Mouse (Mus musculus): ENCODE data around the gene Osbpl9. TPM values are rescaled to one million over a fixed set of nuclear protein-coding genes. Genes with fewer than 3 reads are reported as not detected.

Osbpl9 gene
- polyA plus RNA-seq, 1 experiment from 2014 or later, result 45.0 TPM

DNA sequence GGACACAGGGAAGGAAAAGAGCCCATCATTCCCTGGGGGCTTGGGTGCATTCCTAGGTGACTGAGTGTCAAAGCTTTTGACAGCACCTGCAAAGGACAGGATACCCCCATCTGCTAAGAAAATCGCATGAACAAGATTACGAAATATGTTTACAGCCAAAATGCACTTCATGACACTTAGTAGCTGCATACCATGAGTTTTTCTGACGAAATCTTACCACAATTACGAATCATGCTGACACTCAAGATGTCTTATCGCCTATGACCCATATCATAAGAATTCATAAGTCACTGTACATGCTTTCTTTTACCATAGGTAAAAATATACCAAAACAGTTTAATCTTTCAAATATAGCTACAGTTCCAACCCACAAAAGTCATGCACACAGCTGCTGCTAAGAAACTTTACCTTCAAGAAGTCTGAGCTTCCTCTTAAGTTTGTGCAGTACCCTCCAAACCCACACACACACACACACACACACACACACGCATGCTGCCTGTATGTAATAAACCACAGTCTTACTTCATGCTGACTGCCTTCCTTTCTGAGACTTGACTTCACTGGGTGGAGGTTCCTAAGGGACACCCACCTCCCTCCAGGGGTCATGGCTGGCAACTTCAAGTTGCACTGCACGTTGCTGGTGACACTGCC is 65.5 kb downstream of the Osbpl9 start:
- H3K9me3 ChIP-seq (ENCODE audit: control insufficient read depth, low read length), result no peaks in the 10 kb centered on the region
- no peaks in the 10 kb centered on the region for H3K4me1 ChIP-seq (replicated peaks; ENCODE audit: control insufficient read depth, insufficient read depth)
- no peak overlapping the region for H3K9ac ChIP-seq (ENCODE audit: low read length)
- 73% methylated on average over 7 of the region's 7 CpGs for WGBS
- no peak overlapping the region for H3K27ac ChIP-seq (replicated peaks)
- H3K36me3 ChIP-seq (ENCODE audit: control insufficient read depth, insufficient read depth, low read length), result no peaks in the 10 kb centered on the region
- DNase-seq (ENCODE audit: low spot score) (no peak), ATAC-seq (ENCODE audit: low FRiP score, low TSS enrichment) (no peak)
- no peaks in the 10 kb centered on the region for H3K27me3 ChIP-seq (ENCODE audit: control insufficient read depth, insufficient read depth, low read length)
- no peak overlapping the region for H3K4me3 ChIP-seq (ENCODE audit: low read depth, low read length)
- TF ChIP-seq CTCF (IDR thresholded peaks at IDR 0.05; ENCODE audit: low read depth), result no peak
- no peak overlapping the region for H3K4me2 ChIP-seq (replicated peaks; ENCODE audit: low read depth)

DNA sequence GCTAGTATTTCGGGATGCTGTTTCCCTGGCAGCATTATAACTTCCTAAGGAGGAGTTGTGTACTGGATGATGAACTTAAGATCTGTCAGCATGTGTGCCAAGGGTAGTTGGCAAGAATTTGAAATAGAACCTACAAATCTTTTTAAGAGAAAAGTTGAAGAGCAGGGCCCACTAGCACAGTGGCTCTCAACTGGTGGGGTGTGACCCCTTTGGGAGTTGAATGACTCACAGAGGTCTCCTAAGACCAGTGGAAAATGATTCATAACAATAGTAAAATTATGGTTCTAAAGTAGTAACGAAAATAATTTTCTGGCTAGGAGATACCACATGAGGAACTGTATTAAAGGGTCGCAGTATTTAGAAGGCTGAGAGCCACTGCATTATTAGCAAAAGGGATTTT is 67.1 kb downstream of the Osbpl9 start:
- Histone ChIP-seq H3K27ac (replicated peaks) (no peak overlapping the region), H3K4me1 (replicated peaks; ENCODE audit: control insufficient read depth, insufficient read depth) (no peaks in the 10 kb centered on the region), H3K9ac (ENCODE audit: low read length) (no peak overlapping the region), H3K36me3 (ENCODE audit: control insufficient read depth, insufficient read depth, low read length) (no peaks in the 10 kb centered on the region; the same call in 1 of the 2 replicates), H3K27me3 (ENCODE audit: control insufficient read depth, insufficient read depth, low read length) (no peaks in the 10 kb centered on the region), H3K4me2 (replicated peaks; ENCODE audit: low read depth) (no peak overlapping the region), H3K4me3 (ENCODE audit: low read depth, low read length) (no peak overlapping the region), H3K9me3 (ENCODE audit: control insufficient read depth, low read length) (no peaks in the 10 kb centered on the region)
- no peak for DNase-seq (ENCODE audit: low spot score)
- no peak for ATAC-seq (ENCODE audit: low FRiP score, low TSS enrichment)
- 70% methylated on average over 3 of the region's 3 CpGs for WGBS
- TF ChIP-seq EP300 (optimal IDR thresholded peaks at IDR 0.05) (no peak), CTCF (IDR thresholded peaks at IDR 0.05; ENCODE audit: low read depth) (no peak)

DNA sequence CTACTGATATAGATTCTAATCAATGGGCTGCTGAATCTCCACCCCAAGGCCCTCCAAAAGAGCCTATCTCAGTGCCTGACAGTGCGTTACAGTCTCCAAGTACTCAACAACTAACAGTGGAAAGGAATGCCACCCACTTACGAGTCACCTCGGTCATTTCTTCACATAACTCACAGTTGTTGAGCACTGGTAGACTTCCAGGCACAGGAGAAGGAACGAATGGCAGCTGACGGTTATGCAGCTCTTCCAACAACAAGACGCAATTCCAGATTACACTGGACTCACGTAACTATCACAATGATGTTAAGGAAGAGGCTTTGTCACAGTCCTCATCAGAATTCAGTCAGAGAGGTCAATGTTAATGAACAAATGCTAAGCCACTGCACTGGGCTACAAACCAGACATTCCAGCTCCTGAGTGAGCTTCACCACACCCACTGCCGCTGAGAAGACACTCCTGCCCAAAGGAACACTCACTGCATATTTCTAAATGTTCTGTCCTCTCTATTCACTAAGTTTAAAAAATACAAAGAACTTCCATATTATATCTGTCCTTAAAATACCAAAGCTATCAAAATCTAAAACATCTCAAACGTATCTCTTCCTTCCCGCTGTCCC is 70.7 kb downstream of the Osbpl9 start:
- TF ChIP-seq EP300 (optimal IDR thresholded peaks at IDR 0.05) (no peak), CTCF (IDR thresholded peaks at IDR 0.05; ENCODE audit: low read depth) (no peak)
- no peaks in the 10 kb centered on the region for H3K27me3 ChIP-seq (ENCODE audit: control insufficient read depth, insufficient read depth, low read length)
- H3K9ac ChIP-seq (ENCODE audit: low read length), result no peak overlapping the region
- H3K4me1 ChIP-seq (replicated peaks; ENCODE audit: control insufficient read depth, insufficient read depth), result no peaks in the 10 kb centered on the region
- no peak overlapping the region for H3K27ac ChIP-seq (replicated peaks)
- no peaks in the 10 kb centered on the region for H3K9me3 ChIP-seq (ENCODE audit: control insufficient read depth, low read length)
- H3K4me3 ChIP-seq (ENCODE audit: low read depth, low read length), result no peak overlapping the region
- WGBS, result 81% methylated on average over 10 of the region's 10 CpGs
- no peak overlapping the region for H3K4me2 ChIP-seq (replicated peaks; ENCODE audit: low read depth)
- no peak for ATAC-seq (ENCODE audit: low FRiP score, low TSS enrichment)
- DNase-seq (ENCODE audit: low spot score), result no peak
- H3K36me3 ChIP-seq (ENCODE audit: control insufficient read depth, insufficient read depth, low read length), result no peaks in the 10 kb centered on the region; the same call in 1 of the 2 replicates

DNA sequence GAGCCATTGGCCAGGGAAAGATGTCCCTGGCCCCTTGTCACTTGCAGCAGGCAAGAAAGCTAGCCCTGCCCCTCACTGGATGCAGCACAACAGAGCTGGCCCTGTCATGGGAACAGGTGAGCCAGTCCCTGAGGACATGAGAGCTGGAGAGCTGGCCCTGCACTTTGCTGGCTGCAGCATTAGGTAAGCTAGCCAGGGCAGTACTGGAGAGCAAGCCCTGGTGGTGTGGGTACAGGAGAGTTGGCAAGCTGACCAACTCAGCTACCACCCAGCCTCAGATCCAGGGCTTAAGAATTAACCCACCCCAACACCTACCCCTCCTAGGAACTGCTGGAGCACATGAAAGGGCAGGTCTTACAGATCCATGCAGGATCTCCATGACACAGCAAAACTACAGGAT is 73.1 kb downstream of the Osbpl9 start:
- no peak overlapping the region for H3K27ac ChIP-seq (replicated peaks)
- H3K27me3 ChIP-seq (ENCODE audit: control insufficient read depth, insufficient read depth, low read length), result no peaks in the 10 kb centered on the region
- no peak overlapping the region for H3K4me3 ChIP-seq (ENCODE audit: low read depth, low read length)
- no peaks in the 10 kb centered on the region for H3K4me1 ChIP-seq (replicated peaks; ENCODE audit: control insufficient read depth, insufficient read depth)
- TF ChIP-seq CTCF (IDR thresholded peaks at IDR 0.05; ENCODE audit: low read depth) (no peak), EP300 (optimal IDR thresholded peaks at IDR 0.05) (no peak)
- no peak overlapping the region for H3K9ac ChIP-seq (ENCODE audit: low read length)
- no peaks in the 10 kb centered on the region; the same call in 1 of the 2 replicates for H3K36me3 ChIP-seq (ENCODE audit: control insufficient read depth, insufficient read depth, low read length)
- no peak overlapping the region for H3K4me2 ChIP-seq (replicated peaks; ENCODE audit: low read depth)
- DNase-seq (ENCODE audit: low spot score), result no peak
- no peaks in the 10 kb centered on the region for H3K9me3 ChIP-seq (ENCODE audit: control insufficient read depth, low read length)
- ATAC-seq (ENCODE audit: low FRiP score, low TSS enrichment), result no peak

DNA sequence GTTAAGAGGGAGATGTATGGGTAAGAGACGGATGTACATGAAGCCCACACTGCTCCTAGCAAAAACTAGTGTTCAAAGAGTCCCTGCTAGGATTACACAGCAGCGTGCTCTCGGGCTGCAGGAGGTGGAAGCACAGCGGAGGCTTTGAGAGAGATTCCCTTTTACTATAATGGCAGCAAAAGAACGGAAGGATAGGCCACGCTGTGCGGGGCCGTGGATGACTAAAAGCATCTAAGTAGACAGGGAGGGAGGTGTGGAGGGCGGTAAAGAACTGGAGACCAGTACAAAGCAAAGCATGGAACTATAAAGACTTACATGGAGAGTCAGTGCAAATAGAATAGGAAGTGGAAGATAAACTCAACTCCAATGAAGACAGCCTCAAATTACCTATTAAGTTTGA is 74.1 kb downstream of the Osbpl9 start:
- H3K36me3 ChIP-seq (ENCODE audit: control insufficient read depth, insufficient read depth, low read length), result no peaks in the 10 kb centered on the region; the same call in 1 of the 2 replicates
- no peaks in the 10 kb centered on the region for H3K4me1 ChIP-seq (replicated peaks; ENCODE audit: control insufficient read depth, insufficient read depth)
- H3K27ac ChIP-seq (replicated peaks), result no peak overlapping the region
- WGBS, result 87% methylated on average over 9 of the region's 9 CpGs
- TF ChIP-seq EP300 (optimal IDR thresholded peaks at IDR 0.05) (no peak), CTCF (IDR thresholded peaks at IDR 0.05; ENCODE audit: low read depth) (no peak)
- H3K9ac ChIP-seq (ENCODE audit: low read length), result no peak overlapping the region
- H3K4me2 ChIP-seq (replicated peaks; ENCODE audit: low read depth), result no peak overlapping the region
- DNase-seq (ENCODE audit: low spot score), result no peak
- H3K4me3 ChIP-seq (ENCODE audit: low read depth, low read length), result no peak overlapping the region
- no peak for ATAC-seq (ENCODE audit: low FRiP score, low TSS enrichment)
- H3K9me3 ChIP-seq (ENCODE audit: control insufficient read depth, low read length), result no peaks in the 10 kb centered on the region
- no peaks in the 10 kb centered on the region for H3K27me3 ChIP-seq (ENCODE audit: control insufficient read depth, insufficient read depth, low read length)

DNA sequence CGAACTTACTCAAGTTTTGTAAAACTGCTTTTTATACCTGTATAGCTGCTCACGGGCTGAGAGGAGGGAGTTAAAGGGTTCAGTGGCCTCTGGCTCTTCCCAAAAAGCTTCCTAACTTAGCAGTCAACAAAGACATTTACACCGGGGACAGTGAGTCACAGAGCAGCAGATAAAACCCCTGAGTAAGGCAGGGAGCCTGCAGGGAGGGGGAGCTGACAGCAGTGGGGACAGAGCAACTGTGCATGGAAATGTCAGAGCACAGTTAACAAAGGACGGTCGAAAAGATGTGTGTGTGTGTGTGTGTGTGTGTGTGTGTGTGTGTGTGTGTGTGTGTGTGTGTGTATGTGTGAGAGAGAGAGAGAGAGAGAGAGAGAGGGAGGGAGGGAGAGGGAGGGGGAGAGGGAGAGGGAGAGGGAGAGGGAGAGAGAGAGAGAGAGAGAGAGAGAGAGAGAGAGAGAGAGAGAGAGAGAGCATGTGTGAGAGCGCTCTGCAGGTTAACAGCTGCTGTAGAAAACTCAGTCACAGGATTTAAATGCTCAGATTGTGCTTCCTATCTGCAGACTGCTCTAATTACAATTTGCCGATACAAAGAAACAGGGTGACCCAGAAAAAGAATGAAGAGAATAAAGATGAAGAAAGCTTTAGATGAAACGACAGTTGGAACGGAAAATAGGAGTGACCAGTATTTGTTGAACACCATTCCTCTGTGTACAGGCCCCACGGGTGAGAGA is 75.1 kb downstream of the Osbpl9 start:
- H3K4me1 ChIP-seq (replicated peaks; ENCODE audit: control insufficient read depth, insufficient read depth), result no peaks in the 10 kb centered on the region
- no peaks in the 10 kb centered on the region; the same call in 1 of the 2 replicates for H3K36me3 ChIP-seq (ENCODE audit: control insufficient read depth, insufficient read depth, low read length)
- no peaks in the 10 kb centered on the region for H3K27me3 ChIP-seq (ENCODE audit: control insufficient read depth, insufficient read depth, low read length)
- TF ChIP-seq CTCF (IDR thresholded peaks at IDR 0.05; ENCODE audit: low read depth), result no peak
- no peak for TF ChIP-seq EP300 (optimal IDR thresholded peaks at IDR 0.05)
- WGBS, result 45% methylated on average over 10 of the region's 10 CpGs
- ATAC-seq (ENCODE audit: low FRiP score, low TSS enrichment) (no peak), DNase-seq (ENCODE audit: low spot score) (no peak)
- no peak overlapping the region for H3K9ac ChIP-seq (ENCODE audit: low read length)
- no peak overlapping the region for H3K4me2 ChIP-seq (replicated peaks; ENCODE audit: low read depth)
- H3K9me3 ChIP-seq (ENCODE audit: control insufficient read depth, low read length), result no peaks in the 10 kb centered on the region
- H3K4me3 ChIP-seq (ENCODE audit: low read depth, low read length), result no peak overlapping the region
- H3K27ac ChIP-seq (replicated peaks), result no peak overlapping the region

Data from stomach, postnatal 0 days (tissue).